Mouse (Mus musculus) heart, embryonic 15.5 days (tissue): ENCODE measurements at regions not wholly inside any gene's neighbourhood (a gene's known extent, or its start where the extent isn't known, plus 50 kb on each side); places are given as distances from the start of the nearest gene placed in this dataset.
A peak's percentile ranks its signal among the peaks of the same experiment; 100 is the strongest.

Experiments
- ATAC-seq: fragments of 200-750 bp; cut with Nextera tagmentation; replicated peaks from 2 replicates; pipeline ENCODE4 v1.8.0; 2017; ENCODE audit warnings: low read depth, moderate TSS enrichment; ENCODE audit not compliant: insufficient number of reproducible peaks, insufficient read depth, low FRiP score
- H3K27ac ChIP-seq: fragments of 300-500 bp; sonication (generic); 2 replicates; pipeline ENCODE4 v1.5.1; 2015; ENCODE audit warnings: mild to moderate bottlenecking, inconsistent platforms
- H3K27me3 ChIP-seq: fragments of 300-500 bp; sonication (generic); 2 replicates; pipeline ENCODE4 v1.6.1; 2015; ENCODE audit warnings: inconsistent platforms
- H3K36me3 ChIP-seq: fragments of 300-500 bp; sonication (generic); 2 replicates; pipeline ENCODE4 v1.6.1; 2015; ENCODE audit warnings: mild to moderate bottlenecking, inconsistent platforms
- H3K4me1 ChIP-seq: fragments of 300-500 bp; sonication (generic); replicated peaks from 2 replicates; pipeline ENCODE4 v1.6.1; 2015; ENCODE audit warnings: inconsistent platforms
- H3K4me2 ChIP-seq: fragments of 300-500 bp; sonication (generic); 2 replicates; pipeline ENCODE4 v1.6.1; 2015; ENCODE audit warnings: inconsistent platforms, mild to moderate bottlenecking, moderate library complexity
- H3K4me3 ChIP-seq: fragments of 300-500 bp; sonication (generic); 2 replicates; pipeline ENCODE4 v1.5.1; 2015; ENCODE audit warnings: mild to moderate bottlenecking, inconsistent platforms
- H3K9ac ChIP-seq: fragments of 300-500 bp; sonication (generic); 2 replicates; pipeline ENCODE4 v1.6.1; 2015; ENCODE audit warnings: mild to moderate bottlenecking, inconsistent platforms
- H3K9me3 ChIP-seq: fragments of 300-500 bp; sonication (generic); replicated peaks from 2 replicates; pipeline ENCODE4 v1.6.1; 2016; ENCODE audit warnings: inconsistent platforms
- WGBS: fragments of 180-500 bp; shearing (Covaris S2); methylation state at CpG from one replicate; pipeline ENCODE4 v1.1.7; 2015; ENCODE audit warnings: mixed read lengths; 5-methylcytosine and 5-hydroxymethylcytosine counted together

GRCm38 (mm10) chr19:37795552-37796343, 98.2 kb downstream of the Cyp26a1 start:
- Histone ChIP-seq H3K4me1 (no peaks in the 10 kb centered on the region), H3K36me3 (no peaks in the 10 kb centered on the region), H3K9me3 (no peaks in the 10 kb centered on the region), H3K4me2 (no peak overlapping the region), H3K27me3 (no peaks in the 10 kb centered on the region), H3K27ac (no peak overlapping the region), H3K9ac (no peak overlapping the region), H3K4me3 (no peak overlapping the region)
- 66% methylated on average over 18 of the region's 18 CpGs for WGBS
- peak; percentile 43 for ATAC-seq

GRCm38 (mm10) chr19:37800161-37800660, 102.6 kb downstream of the Cyp26a1 start:
- Histone ChIP-seq H3K9me3 (no peaks in the 10 kb centered on the region), H3K9ac (no peak overlapping the region), H3K4me1 (no peaks in the 10 kb centered on the region), H3K36me3 (no peaks in the 10 kb centered on the region), H3K4me2 (no peak overlapping the region), H3K27ac (no peak overlapping the region), H3K27me3 (no peaks in the 10 kb centered on the region), H3K4me3 (no peak overlapping the region)
- ATAC-seq: no peak
- 66% methylated on average over 3 of the region's 3 CpGs for WGBS

GRCm38 (mm10) chr19:37809666-37810065, 112.1 kb downstream of the Cyp26a1 start:
- WGBS: 82% methylated on average over 11 of the region's 11 CpGs
- Histone ChIP-seq H3K27me3 (no peaks in the 10 kb centered on the region), H3K27ac (no peak overlapping the region), H3K4me1 (peaks cover 11% of the 10 kb centered on the region), H3K9me3 (no peaks in the 10 kb centered on the region), H3K36me3 (no peaks in the 10 kb centered on the region), H3K4me3 (no peak overlapping the region), H3K9ac (no peak overlapping the region), H3K4me2 (no peak overlapping the region)
- ATAC-seq: no peak

- WGBS: 10% methylated on average over 19 of the region's 19 CpGs
- peak overlapping the region; percentile 10; the same call in 1 of the 2 replicates for H3K27ac ChIP-seq
- H3K36me3 ChIP-seq: no peaks in the 10 kb centered on the region
- no peaks in the 10 kb centered on the region for H3K27me3 ChIP-seq
- no peaks in the 10 kb centered on the region for H3K9me3 ChIP-seq
- H3K9ac ChIP-seq: 0 out of 2 replicates have a peak overlapping the region, but pooled peaks have one; percentile 9
- peaks cover 14% of the 10 kb centered on the region for H3K4me1 ChIP-seq
- H3K4me3 ChIP-seq: peak overlapping the region; percentile 35
- H3K4me2 ChIP-seq: peak overlapping the region; percentile 56
- ATAC-seq: 0 out of 2 replicates have a peak, but pooled peaks have one; percentile 35
These were observed 116.8 kb downstream of the Cyp26a1 start for GRCm38 (mm10) chr19:37814089-37815073.

- Histone ChIP-seq H3K27ac (no peak overlapping the region), H3K4me2 (no peak overlapping the region), H3K9ac (no peak overlapping the region), H3K4me1 (peaks cover 14% of the 10 kb centered on the region), H3K9me3 (no peaks in the 10 kb centered on the region), H3K4me3 (no peak overlapping the region), H3K27me3 (no peaks in the 10 kb centered on the region), H3K36me3 (no peaks in the 10 kb centered on the region)
- WGBS: 88% methylated on average over 2 of the region's 2 CpGs
- no peak for ATAC-seq
These were observed 118.0 kb downstream of the Cyp26a1 start for GRCm38 (mm10) chr19:37815627-37816026.

- H3K4me3 ChIP-seq: no peak overlapping the region
- H3K4me2 ChIP-seq: no peak overlapping the region
- no peak for ATAC-seq
- H3K27me3 ChIP-seq: no peaks in the 10 kb centered on the region
- H3K36me3 ChIP-seq: no peaks in the 10 kb centered on the region
- H3K9ac ChIP-seq: no peak overlapping the region
- H3K27ac ChIP-seq: no peak overlapping the region
- 11% methylated on average over 3 of the region's 3 CpGs for WGBS
- peaks cover 5% of the 10 kb centered on the region; the same call in 1 of the 2 replicates for H3K4me1 ChIP-seq
- no peaks in the 10 kb centered on the region for H3K9me3 ChIP-seq
These were observed 123.6 kb downstream of the Cyp26a1 start for GRCm38 (mm10) chr19:37821243-37821642.

- no peak for ATAC-seq
- H3K27ac ChIP-seq: no peak overlapping the region
- 74% methylated on average over 3 of the region's 3 CpGs for WGBS
- no peak overlapping the region for H3K9ac ChIP-seq
- no peaks in the 10 kb centered on the region for H3K27me3 ChIP-seq
- H3K9me3 ChIP-seq: no peaks in the 10 kb centered on the region
- H3K4me3 ChIP-seq: no peak overlapping the region
- no peak overlapping the region for H3K4me2 ChIP-seq
- H3K36me3 ChIP-seq: no peaks in the 10 kb centered on the region
- H3K4me1 ChIP-seq: peaks cover 5% of the 10 kb centered on the region; the same call in 1 of the 2 replicates
These were observed 124.1 kb downstream of the Cyp26a1 start for GRCm38 (mm10) chr19:37821671-37822190.

- no peaks in the 10 kb centered on the region for H3K27me3 ChIP-seq
- H3K4me2 ChIP-seq: no peak overlapping the region
- no peaks in the 10 kb centered on the region for H3K9me3 ChIP-seq
- H3K36me3 ChIP-seq: no peaks in the 10 kb centered on the region
- H3K9ac ChIP-seq: no peak overlapping the region
- WGBS: 83% methylated on average over 5 of the region's 5 CpGs
- H3K4me1 ChIP-seq: peaks cover 5% of the 10 kb centered on the region; the same call in 1 of the 2 replicates
- H3K4me3 ChIP-seq: no peak overlapping the region
- no peak for ATAC-seq
- H3K27ac ChIP-seq: no peak overlapping the region
These were observed 126.6 kb downstream of the Cyp26a1 start for GRCm38 (mm10) chr19:37824155-37824554.

- no peaks in the 10 kb centered on the region for H3K27me3 ChIP-seq
- H3K36me3 ChIP-seq: no peaks in the 10 kb centered on the region
- no peaks in the 10 kb centered on the region for H3K9me3 ChIP-seq
- no peak overlapping the region for H3K27ac ChIP-seq
- no peak overlapping the region for H3K4me2 ChIP-seq
- no peaks in the 10 kb centered on the region for H3K4me1 ChIP-seq
- no peak overlapping the region for H3K4me3 ChIP-seq
- ATAC-seq: no peak
- H3K9ac ChIP-seq: no peak overlapping the region
These were observed 133.8 kb downstream of the Cyp26a1 start for GRCm38 (mm10) chr19:37831406-37831805.

- WGBS: 49% methylated on average over 5 of the region's 5 CpGs
- H3K4me2 ChIP-seq: no peak overlapping the region
- H3K9ac ChIP-seq: no peak overlapping the region
- no peak overlapping the region for H3K27ac ChIP-seq
- no peak overlapping the region for H3K4me3 ChIP-seq
- no peaks in the 10 kb centered on the region for H3K27me3 ChIP-seq
- no peaks in the 10 kb centered on the region for H3K36me3 ChIP-seq
- no peak for ATAC-seq
- H3K9me3 ChIP-seq: no peaks in the 10 kb centered on the region
- H3K4me1 ChIP-seq: peaks cover 8% of the 10 kb centered on the region
These were observed 139.3 kb downstream of the Cyp26a1 start for GRCm38 (mm10) chr19:37836900-37837299.
